9 mouse cellular contexts compared by ENCODE assay signal in genomic region chr7:30320946-30321345, GRCm38 (mm10). TPM values are rescaled to one million over a fixed set of nuclear protein-coding genes. Genes with fewer than 3 reads are reported as not detected.
A peak's percentile ranks its signal among the peaks of the same experiment; 100 is the strongest.
DNase-seq lines count a peak whose midpoint lies in the region; ATAC-seq and TF ChIP-seq lines count a peak whose summit lies in the region.
"Had no signal": no experiment of that assay in that cellular context is flagged by ENCODE, and none has a peak within 500 bp of the region (broad histone marks: within the 10 kb centered on the region; RNA-seq: fewer than 3 reads in every experiment).

No protein-coding gene starts in this region.

- DNase-seq in kidney, adult 8-10 months, result no peak
- no peak for DNase-seq in forebrain, embryonic 10.5 days (ENCODE audit: extremely low spot score, low spot score)
- DNase-seq in adrenal gland, postnatal 10 days, result no peak
- DNase-seq in ovary, adult 18-20 months (ENCODE audit: low spot score), result no peak
- no peak for DNase-seq in T-cell, adult 2 months (ENCODE audit: low spot score)

- no peak overlapping the region for H3K27ac ChIP-seq in kidney, embryonic 15.5 days
- no peak overlapping the region for H3K27ac ChIP-seq in forebrain, embryonic 10.5 days
- no peak overlapping the region for H3K27ac ChIP-seq in intestine, postnatal 0 days (ENCODE audit: low read depth, low read length)

- peaks cover 15% of the 10 kb centered on the region; the same call in 1 of the 2 replicates for H3K36me3 ChIP-seq in kidney, embryonic 15.5 days
- H3K36me3 ChIP-seq in forebrain, embryonic 10.5 days (replicated peaks), result peaks cover 26% of the 10 kb centered on the region; the same call in 1 of the 2 replicates
- no peaks in the 10 kb centered on the region; the same call in 1 of the 2 replicates for H3K36me3 ChIP-seq in intestine, postnatal 0 days (ENCODE audit: control insufficient read depth, insufficient read depth)
- H3K36me3 ChIP-seq in myocyte (ENCODE audit: control insufficient read depth, insufficient read depth), result no peaks in the 10 kb centered on the region

- H3K27me3 ChIP-seq in kidney, embryonic 15.5 days, result no peaks in the 10 kb centered on the region
- H3K27me3 ChIP-seq in forebrain, embryonic 10.5 days (ENCODE audit: poor library complexity, severe bottlenecking), result peaks cover 6% of the 10 kb centered on the region; the same call in 1 of the 2 replicates
- H3K27me3 ChIP-seq in intestine, postnatal 0 days (replicated peaks; ENCODE audit: control insufficient read depth, insufficient read depth, low read length), result no peaks in the 10 kb centered on the region
- peaks cover 8% of the 10 kb centered on the region for H3K27me3 ChIP-seq in myocyte (ENCODE audit: control insufficient read depth, insufficient read depth, insufficient read length)
- H3K27me3 ChIP-seq: Patski had no signal

- H3K9ac ChIP-seq in kidney, embryonic 15.5 days, result no peak overlapping the region
- no peak overlapping the region for H3K9ac ChIP-seq in intestine, postnatal 0 days (ENCODE audit: low read depth, low read length)

- TF ChIP-seq POLR2A in myocyte (IDR thresholded peaks at IDR 0.05; ENCODE audit: insufficient read length, low read depth), result no peak

- no peak overlapping the region for H3ac ChIP-seq in myocyte (ENCODE audit: control insufficient read depth, insufficient read length)

- peak overlapping the region; percentile 90 for H3K4me3 ChIP-seq in kidney, embryonic 15.5 days (replicated peaks)
- peak overlapping the region; percentile 88 for H3K4me3 ChIP-seq in forebrain, embryonic 10.5 days
- H3K4me3 ChIP-seq in intestine, postnatal 0 days (ENCODE audit: low read depth, low read length), result 0 out of 2 replicates have a peak overlapping the region, but pooled peaks have one; percentile 76
- H3K4me3 ChIP-seq in myocyte, result peak overlapping the region; percentile 36

- ATAC-seq in kidney, embryonic 15.5 days (replicated peaks; ENCODE audit: low FRiP score), result no peak
- ATAC-seq in intestine, postnatal 0 days, result no peak

- WGBS in kidney, embryonic 15.5 days, result 77% methylated on average over 2 of the region's 2 CpGs
- WGBS in forebrain, embryonic 10.5 days, result 84% methylated on average over 2 of the region's 2 CpGs
- WGBS in intestine, postnatal 0 days, result 53% methylated on average over 2 of the region's 2 CpGs

- peaks cover 33% of the 10 kb centered on the region for H3K4me1 ChIP-seq in kidney, embryonic 15.5 days
- peaks cover 22% of the 10 kb centered on the region for H3K4me1 ChIP-seq in forebrain, embryonic 10.5 days
- no peaks in the 10 kb centered on the region; the same call in 1 of the 2 replicates for H3K4me1 ChIP-seq in intestine, postnatal 0 days (replicated peaks; ENCODE audit: control insufficient read depth, insufficient read depth, low read length)

- H3K4me2 ChIP-seq in kidney, embryonic 15.5 days, result peak overlapping the region; percentile 93
- peak overlapping the region; percentile 96; the same call in 1 of the 2 replicates for H3K4me2 ChIP-seq in intestine, postnatal 0 days (replicated peaks; ENCODE audit: low read depth)
- peak overlapping the region; percentile 74 for H3K4me2 ChIP-seq in myocyte (ENCODE audit: low read depth)

- H3K9me3 ChIP-seq in kidney, embryonic 15.5 days (replicated peaks), result no peaks in the 10 kb centered on the region; the same call in 1 of the 2 replicates
- H3K9me3 ChIP-seq in forebrain, embryonic 10.5 days, result peaks cover 3% of the 10 kb centered on the region; the same call in 1 of the 2 replicates
- H3K9me3 ChIP-seq in intestine, postnatal 0 days (ENCODE audit: control insufficient read depth), result no peaks in the 10 kb centered on the region

- no peak for TF ChIP-seq CTCF in intestine, postnatal 0 days (IDR thresholded peaks at IDR 0.05; ENCODE audit: low read depth)

- H3K79me2 ChIP-seq in myocyte (ENCODE audit: control insufficient read depth, insufficient read depth), result no peaks in the 10 kb centered on the region

TF ChIP-seq in myocyte, 11 proteins besides CTCF, POLR2A, EP300 and RAD21:
- no peak for TF ChIP-seq MYOG (IDR thresholded peaks at IDR 0.05; ENCODE audit: control insufficient read depth in 1 of 3, insufficient read depth in 1 of 3, insufficient read length in 2 of 3, low read depth in 2 of 3)
- no peak for TF ChIP-seq CEBPB (IDR thresholded peaks at IDR 0.05; ENCODE audit: insufficient read depth, poor library complexity, severe bottlenecking)
- TF ChIP-seq E2F4 (IDR thresholded peaks at IDR 0.05; ENCODE audit: insufficient read depth), result no peak
- no peak for TF ChIP-seq SRF (IDR thresholded peaks at IDR 0.05; ENCODE audit: control insufficient read depth, insufficient read length, low read depth)
- TF ChIP-seq REST (IDR thresholded peaks at IDR 0.05; ENCODE audit: insufficient read depth, insufficient read length), result no peak
- TF ChIP-seq TCF12 (IDR thresholded peaks at IDR 0.05; ENCODE audit: insufficient read depth, poor library complexity, severe bottlenecking), result no peak
- TF ChIP-seq TCF3 (IDR thresholded peaks at IDR 0.05; ENCODE audit: insufficient read length, low read depth), result no peak
- TF ChIP-seq MYOD1 (IDR thresholded peaks at IDR 0.05; ENCODE audit: control insufficient read depth in 1 of 3, insufficient read length in 2 of 3, low read depth in 2 of 3), result no peak
- TF ChIP-seq MAX (IDR thresholded peaks at IDR 0.05; ENCODE audit: low read depth), result no peak
- TF ChIP-seq USF1 (IDR thresholded peaks at IDR 0.05; ENCODE audit: low read depth), result no peak
- no peak for TF ChIP-seq POLR2AphosphoS2 (IDR thresholded peaks at IDR 0.05; ENCODE audit: insufficient read length, low read depth)
TF ChIP-seq in myocyte: peak in this region for 0.

RNA-seq across cellular contexts. Expression of gene E130208F15Rik, which starts 0.6 kb away (rescaled TPM):
- polyA plus RNA-seq in kidney, embryonic 15.5 days (2015; fragmentation: Nextera tagmentation; extraction: Ambion mirVana), result 2.6 TPM in 1 of 2 replicates, not detected in the other
- polyA plus RNA-seq in forebrain, embryonic 10.5 days (2016; fragmentation: Nextera tagmentation; extraction: Ambion mirVana), result 3.0 and 3.2 TPM in 2 replicates
- not detected in 2 replicates for polyA plus RNA-seq in intestine, postnatal 0 days (2015; fragmentation: Nextera tagmentation; extraction: Ambion mirVana)
- 4.0 TPM for polyA plus RNA-seq in myocyte (2012; fragmentation: generic; extraction: Trizol)
- 1 to 10 TPM; 2.8 TPM for total RNA-seq in adrenal gland, postnatal 10 days (2021)

RNA-seq across cellular contexts. Expression of gene Sdhaf1, which starts 2.7 kb away (rescaled TPM):
- 17.3 and 18.7 TPM in 2 replicates for polyA plus RNA-seq in kidney, embryonic 15.5 days (2015; fragmentation: Nextera tagmentation; extraction: Ambion mirVana)
- polyA plus RNA-seq in forebrain, embryonic 10.5 days (2016; fragmentation: Nextera tagmentation; extraction: Ambion mirVana), result 17.3 and 19.5 TPM in 2 replicates
- polyA plus RNA-seq in intestine, postnatal 0 days (2015; fragmentation: Nextera tagmentation; extraction: Ambion mirVana), result 18.3 and 18.8 TPM in 2 replicates
- 13.6 TPM for polyA plus RNA-seq in myocyte (2012; fragmentation: generic; extraction: Trizol)
- total RNA-seq in adrenal gland, postnatal 10 days (2021), result 10 to 100 TPM; 17.9 to 19.7 TPM

RNA-seq across cellular contexts. Expression of gene Syne4, which starts 6.3 kb away (rescaled TPM):
- polyA plus RNA-seq in kidney, embryonic 15.5 days (2015; fragmentation: Nextera tagmentation; extraction: Ambion mirVana), result 88.2 and 97.7 TPM in 2 replicates
- 29.8 and 32.8 TPM in 2 replicates for polyA plus RNA-seq in forebrain, embryonic 10.5 days (2016; fragmentation: Nextera tagmentation; extraction: Ambion mirVana)
- 12.5 and 16.3 TPM in 2 replicates for polyA plus RNA-seq in intestine, postnatal 0 days (2015; fragmentation: Nextera tagmentation; extraction: Ambion mirVana)
- 1.2 TPM for polyA plus RNA-seq in myocyte (2012; fragmentation: generic; extraction: Trizol)
- total RNA-seq in adrenal gland, postnatal 10 days (2021), result 10 to 100 TPM; 17.6 to 22.3 TPM

RNA-seq across cellular contexts. Expression of gene Alkbh6, which starts 12.4 kb away (rescaled TPM):
- 94.7 and 95.7 TPM in 2 replicates for polyA plus RNA-seq in kidney, embryonic 15.5 days (2015; fragmentation: Nextera tagmentation; extraction: Ambion mirVana)
- 82.3 and 90.2 TPM in 2 replicates for polyA plus RNA-seq in forebrain, embryonic 10.5 days (2016; fragmentation: Nextera tagmentation; extraction: Ambion mirVana)
- polyA plus RNA-seq in intestine, postnatal 0 days (2015; fragmentation: Nextera tagmentation; extraction: Ambion mirVana), result 58.2 and 63.5 TPM in 2 replicates
- 33.9 TPM for polyA plus RNA-seq in myocyte (2012; fragmentation: generic; extraction: Trizol)
- 10 to 100 TPM; 46.8 to 49.0 TPM for total RNA-seq in adrenal gland, postnatal 10 days (2021)

RNA-seq across cellular contexts. Expression of gene Clip3, which starts 29.4 kb away (rescaled TPM):
- 33.3 and 36.5 TPM in 2 replicates for polyA plus RNA-seq in kidney, embryonic 15.5 days (2015; fragmentation: Nextera tagmentation; extraction: Ambion mirVana)
- 52.8 and 53.1 TPM in 2 replicates for polyA plus RNA-seq in forebrain, embryonic 10.5 days (2016; fragmentation: Nextera tagmentation; extraction: Ambion mirVana)
- polyA plus RNA-seq in intestine, postnatal 0 days (2015; fragmentation: Nextera tagmentation; extraction: Ambion mirVana), result 8.6 and 9.7 TPM in 2 replicates
- 19.4 TPM for polyA plus RNA-seq in myocyte (2012; fragmentation: generic; extraction: Trizol)
- total RNA-seq in adrenal gland, postnatal 10 days (2021), result 10 to 100 TPM; 31.6 to 36.5 TPM

Comparison
In these comparisons a context has a peak if more than half of its experiments do, and no peak if none do; other contexts are left out.
1. H3K4me3 ChIP-seq: peak in every context shown above with its lines; median percentile 90 in kidney, embryonic 15.5 days; 88 in forebrain, embryonic 10.5 days; 76 in intestine, postnatal 0 days; 36 in myocyte.